Mouse (Mus musculus) bone marrow, adult 2 months (tissue): Measurements from ENCODE around the gene Prkcq.

Experiments used
- CTCF ChIP-seq: fragments of 200-500 bp; IDR thresholded peaks from 2 replicates; pipeline ENCODE4 v1.5.1; 2011; ENCODE audit warnings: low read length, control low read depth; ENCODE audit not compliant: control insufficient read depth, insufficient read depth
- POLR2A ChIP-seq: fragments of 200-500 bp; IDR thresholded peaks from 2 replicates; pipeline ENCODE4 v1.6.1; 2011; ENCODE audit warnings: low read depth, mild to moderate bottlenecking, control low read depth, low read length, borderline replicate concordance; ENCODE audit not compliant: control insufficient read depth

DNA sequence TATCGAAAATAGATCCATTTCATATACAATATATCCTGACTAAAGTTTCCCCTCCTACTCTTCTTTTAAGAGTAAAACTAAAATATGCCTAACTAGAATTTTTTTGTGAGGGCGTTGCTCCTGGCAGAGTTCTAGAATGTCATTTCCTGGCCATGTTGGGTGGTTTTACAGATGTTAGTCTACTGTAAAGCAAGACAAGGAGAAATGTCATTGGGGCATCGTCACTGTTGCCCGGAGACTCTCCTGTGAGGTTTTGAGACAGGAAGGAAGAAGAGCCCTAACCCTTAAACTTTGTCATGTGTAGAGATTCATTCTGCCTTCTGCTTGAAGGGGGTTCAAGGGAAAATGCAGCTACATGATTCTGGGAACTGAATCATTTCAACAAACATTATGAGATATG, 82.5 kb downstream of the Prkcq start:
- TF ChIP-seq CTCF (no peak), POLR2A (no peak)
